Mouse (Mus musculus): ENCODE measurements around the gene Tfec. TPM values are rescaled to one million over a fixed set of nuclear protein-coding genes. Genes with fewer than 3 reads are reported as not detected.

The Tfec gene
- total RNA-seq, 1 experiment from 2014 or later: 1.0 TPM

DNA sequence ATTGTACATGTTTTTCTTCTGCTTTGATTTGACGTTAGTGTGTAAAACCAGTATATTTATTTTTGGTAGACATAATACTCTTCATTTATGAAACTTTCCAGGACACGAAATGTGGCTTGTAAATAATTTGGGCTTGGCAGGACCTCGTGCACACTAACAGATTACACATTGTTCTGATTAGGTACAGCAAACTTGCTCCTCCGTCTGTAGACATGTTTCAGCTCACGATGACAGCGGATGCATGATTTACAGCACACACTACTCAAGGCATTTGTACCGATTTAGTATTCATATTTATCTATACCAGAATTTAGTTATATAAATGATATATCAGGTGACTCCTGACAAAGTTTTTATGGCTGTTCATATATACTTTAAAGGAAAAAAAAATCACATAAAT, 104.2 kb downstream of the Tfec start:
- DNase-seq: no peak

DNA sequence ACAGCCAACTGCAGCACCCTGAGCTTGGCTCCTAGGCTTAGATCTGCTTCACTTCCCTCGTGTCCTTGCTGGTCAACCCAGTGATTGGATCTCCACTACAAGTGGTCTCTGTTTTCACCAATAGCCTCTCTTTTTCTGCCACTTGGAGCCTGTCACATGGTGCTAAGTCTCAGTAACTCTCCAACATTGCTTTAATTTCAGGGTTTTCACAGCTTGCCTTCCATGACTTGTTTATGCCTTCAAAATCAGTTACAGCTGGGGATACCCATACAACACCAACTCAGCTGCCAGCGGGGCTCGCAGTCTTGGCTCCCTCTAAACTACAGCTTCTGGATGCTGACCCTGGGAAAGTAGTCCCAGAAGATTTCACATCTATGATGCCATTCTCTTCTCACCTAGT, 113.1 kb downstream of the Tfec start:
- DNase-seq: no peak

Other genes with a start within 250 kb of the Tfec start
- 12.3 and 15.8 TPM in 2 replicates for gene Tes, start 166.7 kb upstream of the Tfec start, total RNA-seq (2021)

Measured in adrenal gland, postnatal 14 days (tissue).